Comparison of ENCODE assay signal across 8 mouse cellular contexts in genomic region chr1:181143609-181143949, GRCm38 (mm10). TPM values are rescaled to one million over a fixed set of nuclear protein-coding genes. Genes with fewer than 3 reads are reported as not detected.
DNase-seq lines count a peak whose midpoint lies in the region; ATAC-seq and TF ChIP-seq lines count a peak whose summit lies in the region.

No protein-coding gene starts in this region.

- ATAC-seq in lung, embryonic 14.5 days (ENCODE audit: insufficient read depth) = peak; percentile 32
- ATAC-seq in embryonic facial prominence, embryonic 15.5 days (ENCODE audit: insufficient number of reproducible peaks, low FRiP score, low TSS enrichment, low read depth) = no peak; the same call in 1 of the 2 replicates
- ATAC-seq in limb, embryonic 11.5 days (ENCODE audit: insufficient number of reproducible peaks, low FRiP score, low TSS enrichment, low read depth) = peak; percentile 2
- peak; percentile 51; the same call in 1 of the 2 replicates for ATAC-seq in neural tube, embryonic 14.5 days (ENCODE audit: low read depth)

- WGBS in lung, embryonic 14.5 days = 0% methylated on average over 12 of the region's 12 CpGs
- WGBS in embryonic facial prominence, embryonic 15.5 days = 1% methylated on average over 12 of the region's 12 CpGs
- 0% methylated on average over 12 of the region's 12 CpGs for WGBS in limb, embryonic 11.5 days
- under 1% methylated on average over 12 of the region's 12 CpGs for WGBS in neural tube, embryonic 14.5 days

- H3K9ac ChIP-seq in lung, embryonic 14.5 days = peak overlapping the region; percentile 59
- peak overlapping the region; percentile 66 for H3K9ac ChIP-seq in embryonic facial prominence, embryonic 15.5 days
- peak overlapping the region; percentile 66 for H3K9ac ChIP-seq in limb, embryonic 11.5 days (ENCODE audit: low read length)
- H3K9ac ChIP-seq in neural tube, embryonic 14.5 days (replicated peaks; ENCODE audit: low read depth, low read length) = peak overlapping the region; percentile 53

- no peak for DNase-seq in lung, embryonic 14.5 days
- no peak for DNase-seq in lung, postnatal 10 days
- no peak for DNase-seq in limb, embryonic 11.5 days (ENCODE audit: low spot score)
- no peak for DNase-seq in frontal cortex, postnatal 10 days (ENCODE audit: low spot score in 2 of 2)
- no peak for DNase-seq in cerebellum, postnatal 25 days
- no peak for DNase-seq in embryo, embryonic 9.5 days (ENCODE audit: extremely low spot score)

- H3K4me1 ChIP-seq in lung, embryonic 14.5 days (ENCODE audit: insufficient read depth) = peaks cover 11% of the 10 kb centered on the region
- H3K4me1 ChIP-seq in embryonic facial prominence, embryonic 15.5 days = peaks cover 14% of the 10 kb centered on the region
- H3K4me1 ChIP-seq in limb, embryonic 11.5 days (ENCODE audit: control insufficient read depth, insufficient read depth, low read length) = no peaks in the 10 kb centered on the region
- H3K4me1 ChIP-seq in neural tube, embryonic 14.5 days (ENCODE audit: control insufficient read depth, insufficient read depth, low read length) = peaks cover 12% of the 10 kb centered on the region

- peak overlapping the region; percentile 79 for H3K4me3 ChIP-seq in lung, embryonic 14.5 days (ENCODE audit: low read depth, low read length)
- peak overlapping the region; percentile 84 for H3K4me3 ChIP-seq in embryonic facial prominence, embryonic 15.5 days (replicated peaks)
- H3K4me3 ChIP-seq in limb, embryonic 11.5 days (ENCODE audit: low read depth, low read length) = peak overlapping the region; percentile 74
- peak overlapping the region; percentile 92 for H3K4me3 ChIP-seq in neural tube, embryonic 14.5 days (ENCODE audit: low read depth, low read length)

- no peaks in the 10 kb centered on the region for H3K27me3 ChIP-seq in lung, embryonic 14.5 days (ENCODE audit: insufficient read depth, low read length)
- H3K27me3 ChIP-seq in embryonic facial prominence, embryonic 15.5 days = no peaks in the 10 kb centered on the region
- H3K27me3 ChIP-seq in limb, embryonic 11.5 days (ENCODE audit: control insufficient read depth, insufficient read depth, low read length) = no peaks in the 10 kb centered on the region
- H3K27me3 ChIP-seq in neural tube, embryonic 14.5 days (ENCODE audit: control insufficient read depth, insufficient read depth, low read length) = no peaks in the 10 kb centered on the region

- no peak for TF ChIP-seq CTCF in lung, embryonic 14.5 days (IDR thresholded peaks at IDR 0.05; ENCODE audit: low read depth)

- H3K27ac ChIP-seq in lung, embryonic 14.5 days (ENCODE audit: low read depth) = peak overlapping the region; percentile 42
- H3K27ac ChIP-seq in embryonic facial prominence, embryonic 15.5 days (replicated peaks) = peak overlapping the region; percentile 93; the same call in 1 of the 2 replicates
- H3K27ac ChIP-seq in limb, embryonic 11.5 days (replicated peaks; ENCODE audit: low read depth, low read length) = 0 out of 2 replicates have a peak overlapping the region, but pooled peaks have one; percentile 22
- peak overlapping the region; percentile 62 for H3K27ac ChIP-seq in neural tube, embryonic 14.5 days (ENCODE audit: low read depth, low read length)

- peaks cover 30% of the 10 kb centered on the region for H3K36me3 ChIP-seq in lung, embryonic 14.5 days (ENCODE audit: insufficient read depth)
- H3K36me3 ChIP-seq in embryonic facial prominence, embryonic 15.5 days = peaks cover 22% of the 10 kb centered on the region
- peaks cover 4% of the 10 kb centered on the region; the same call in 1 of the 2 replicates for H3K36me3 ChIP-seq in limb, embryonic 11.5 days (ENCODE audit: control insufficient read depth, insufficient read depth, low read length)
- peaks cover 10% of the 10 kb centered on the region for H3K36me3 ChIP-seq in neural tube, embryonic 14.5 days (ENCODE audit: control insufficient read depth, insufficient read depth, low read length)

- no peaks in the 10 kb centered on the region for H3K9me3 ChIP-seq in lung, embryonic 14.5 days (ENCODE audit: low read depth, low read length)
- H3K9me3 ChIP-seq in embryonic facial prominence, embryonic 15.5 days (replicated peaks) = no peaks in the 10 kb centered on the region
- no peaks in the 10 kb centered on the region for H3K9me3 ChIP-seq in limb, embryonic 11.5 days (ENCODE audit: control insufficient read depth, low read length)
- no peaks in the 10 kb centered on the region for H3K9me3 ChIP-seq in neural tube, embryonic 14.5 days (ENCODE audit: control insufficient read depth, low read length)

- peak overlapping the region; percentile 76 for H3K4me2 ChIP-seq in lung, embryonic 14.5 days
- H3K4me2 ChIP-seq in embryonic facial prominence, embryonic 15.5 days (replicated peaks) = peak overlapping the region; percentile 60
- peak overlapping the region; percentile 53 for H3K4me2 ChIP-seq in limb, embryonic 11.5 days (ENCODE audit: low read depth, severe bottlenecking)
- H3K4me2 ChIP-seq in neural tube, embryonic 14.5 days (ENCODE audit: low read depth, low read length) = peak overlapping the region; percentile 73

RNA-seq across cellular contexts. Expression of gene Nvl, which starts 0.4 kb away (rescaled TPM):
- 40.0 and 44.2 TPM in 2 replicates for polyA plus RNA-seq in lung, embryonic 14.5 days (2014; fragmentation: Nextera tagmentation; extraction: Ambion mirVana)
- polyA plus RNA-seq in embryonic facial prominence, embryonic 15.5 days (2015; fragmentation: Nextera tagmentation; extraction: Ambion mirVana) = 30.1 and 35.9 TPM in 2 replicates
- polyA plus RNA-seq in limb, embryonic 11.5 days (2014; fragmentation: Nextera tagmentation; extraction: Ambion mirVana) = 45.0 and 48.0 TPM in 2 replicates
- 45.0 and 49.6 TPM in 2 replicates for polyA plus RNA-seq in neural tube, embryonic 14.5 days (2014; fragmentation: Nextera tagmentation; extraction: Ambion mirVana)

RNA-seq across cellular contexts. Expression of gene Cnih4, which starts 0.9 kb away (rescaled TPM):
- 103 and 105 TPM in 2 replicates for polyA plus RNA-seq in lung, embryonic 14.5 days (2014; fragmentation: Nextera tagmentation; extraction: Ambion mirVana)
- 101 and 109 TPM in 2 replicates for polyA plus RNA-seq in embryonic facial prominence, embryonic 15.5 days (2015; fragmentation: Nextera tagmentation; extraction: Ambion mirVana)
- polyA plus RNA-seq in limb, embryonic 11.5 days (2014; fragmentation: Nextera tagmentation; extraction: Ambion mirVana) = 81.8 and 89.4 TPM in 2 replicates
- polyA plus RNA-seq in neural tube, embryonic 14.5 days (2014; fragmentation: Nextera tagmentation; extraction: Ambion mirVana) = 46.8 and 51.8 TPM in 2 replicates

Comparison
In these comparisons a context has a peak if more than half of its experiments do, and no peak if none do; other contexts are left out.
1. H3K27ac ChIP-seq: peak in every context shown above with its lines; median percentile 93 in embryonic facial prominence, embryonic 15.5 days; 62 in neural tube, embryonic 14.5 days; 42 in lung, embryonic 14.5 days; 22 in limb, embryonic 11.5 days.